Mouse (Mus musculus) lung, postnatal 14 days (tissue): Measurements from ENCODE around the gene Ptprn2.

Source experiments
- DNase-seq: peaks from one replicate; pipeline ENCODE4 v3.0.0; 2021

The Ptprn2 gene

GRCm38 (mm10) chr12:117291943-117292342, 806.4 kb downstream of the Ptprn2 start:
- DNase-seq = no peak

- no peak for DNase-seq
These were observed 811.3 kb downstream of the Ptprn2 start for GRCm38 (mm10) chr12:117296792-117297191.

- DNase-seq = no peak
These were observed 813.6 kb downstream of the Ptprn2 start for GRCm38 (mm10) chr12:117299084-117299483.

GRCm38 (mm10) chr12:117304751-117305624, 819.5 kb downstream of the Ptprn2 start:
- no peak for DNase-seq

- DNase-seq = no peak
These were observed 820.1 kb downstream of the Ptprn2 start for GRCm38 (mm10) chr12:117305625-117306105.

- DNase-seq = no peak
These were observed 826.6 kb downstream of the Ptprn2 start for GRCm38 (mm10) chr12:117312079-117312478.

- no peak for DNase-seq
These were observed 829.5 kb downstream of the Ptprn2 start for GRCm38 (mm10) chr12:117314987-117315386.

GRCm38 (mm10) chr12:117315661-117316060, 830.1 kb downstream of the Ptprn2 start:
- DNase-seq = no peak

GRCm38 (mm10) chr12:117318229-117318628, 832.7 kb downstream of the Ptprn2 start:
- DNase-seq = no peak

GRCm38 (mm10) chr12:117323017-117323416, 837.5 kb downstream of the Ptprn2 start:
- no peak for DNase-seq
